Mouse (Mus musculus): ENCODE results near the gene Gjb6. TPM values are rescaled to one million over a fixed set of nuclear protein-coding genes. Genes with fewer than 3 reads are reported as not detected.

Gjb6 gene
- polyA plus RNA-seq, 1 experiment from 2014 or later: 19.5 TPM

DNA sequence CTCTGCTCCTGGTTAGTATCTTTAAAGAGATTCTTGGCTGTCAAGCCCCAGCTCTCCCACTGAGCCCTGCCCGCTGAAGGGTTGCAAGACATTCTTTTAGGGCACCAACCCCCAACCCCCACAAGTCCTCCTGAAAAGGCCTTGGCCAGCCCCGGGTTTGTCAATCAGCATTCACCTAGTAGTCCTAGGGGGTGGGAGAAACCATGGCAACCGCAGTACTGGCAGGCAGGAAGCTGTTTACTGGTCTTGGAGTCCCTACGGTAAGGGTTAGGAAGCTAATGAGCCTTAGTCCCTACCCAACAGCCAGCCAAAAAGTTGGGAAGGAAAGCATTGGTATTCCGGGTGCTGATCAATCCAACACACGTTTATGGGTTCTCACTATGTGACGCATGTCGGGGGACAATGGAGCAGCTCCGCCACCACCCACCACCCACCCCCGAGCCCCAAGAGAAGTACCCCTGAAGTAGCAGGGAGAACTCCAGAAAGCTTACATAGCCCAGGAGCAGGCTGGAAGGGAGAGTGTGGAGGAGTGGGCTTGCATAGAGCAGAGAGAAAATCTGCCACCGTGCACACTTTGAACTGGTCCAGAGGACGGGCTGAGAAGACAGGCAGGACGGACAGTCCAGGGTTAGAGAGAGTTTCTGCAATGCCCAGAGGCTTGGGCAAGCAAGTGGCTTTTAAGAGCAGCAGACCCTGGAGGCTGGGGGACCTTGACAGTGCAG lies 17.4 kb downstream of the Gjb6 start, which contains the start of gene Gm4491:
TSS of gene Gm4491 (minus strand) at position 61 of the 722 bp plus-strand sequence.
- no peaks in the 10 kb centered on the region for H3K9me3 ChIP-seq (ENCODE audit: control insufficient read depth, low read length)
- H3K27ac ChIP-seq (replicated peaks; ENCODE audit: low read depth, low read length): no peak within 1 kb of the TSS
- H3K27me3 ChIP-seq (replicated peaks; ENCODE audit: control insufficient read depth, insufficient read depth, low read length): no peaks in the 10 kb centered on the region
- DNase-seq (ENCODE audit: low spot score): no peak
- ATAC-seq (ENCODE audit: low read depth): no peak
- 25% methylated on average over 13 of the region's 13 CpGs for WGBS
- H3K4me3 ChIP-seq (ENCODE audit: low read depth, low read length): no peak within 1 kb of the TSS
- no peak within 1 kb of the TSS for H3K9ac ChIP-seq (ENCODE audit: low read depth, low read length)
- peaks cover 10% of the 10 kb centered on the region; the same call in 1 of the 2 replicates for H3K4me1 ChIP-seq (ENCODE audit: control insufficient read depth, insufficient read depth, low read length)
- no peak within 1 kb of the TSS for H3K4me2 ChIP-seq (ENCODE audit: low read depth, low read length)
- H3K36me3 ChIP-seq (ENCODE audit: control insufficient read depth, insufficient read depth, low read length): no peaks in the 10 kb centered on the region

DNA sequence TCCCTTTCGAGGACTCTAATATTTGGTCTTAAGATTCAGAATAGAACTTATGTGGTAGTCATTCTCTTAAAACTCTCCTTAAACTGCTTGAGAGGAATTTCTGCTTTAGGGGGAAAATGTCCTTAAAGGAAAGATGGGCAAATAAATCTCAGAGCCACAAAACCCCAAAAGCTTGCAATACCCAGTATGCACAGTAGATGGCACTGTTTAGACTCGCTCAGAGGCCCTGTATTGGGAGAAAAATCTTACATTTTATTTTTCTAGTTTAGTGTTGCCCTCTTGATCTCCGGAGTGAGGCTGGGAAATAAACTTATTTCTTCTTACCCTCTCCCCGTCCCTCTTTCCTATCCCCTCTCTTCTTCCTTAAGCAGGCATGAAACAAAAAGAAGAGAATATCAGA lies 24.2 kb downstream of the Gjb6 start:
- Histone ChIP-seq H3K4me3 (ENCODE audit: low read depth, low read length) (no peak overlapping the region), H3K4me1 (ENCODE audit: control insufficient read depth, insufficient read depth, low read length) (no peaks in the 10 kb centered on the region), H3K9ac (ENCODE audit: low read depth, low read length) (no peak overlapping the region), H3K9me3 (ENCODE audit: control insufficient read depth, low read length) (no peaks in the 10 kb centered on the region), H3K4me2 (ENCODE audit: low read depth, low read length) (no peak overlapping the region), H3K27me3 (replicated peaks; ENCODE audit: control insufficient read depth, insufficient read depth, low read length) (peaks cover 39% of the 10 kb centered on the region), H3K36me3 (ENCODE audit: control insufficient read depth, insufficient read depth, low read length) (no peaks in the 10 kb centered on the region), H3K27ac (replicated peaks; ENCODE audit: low read depth, low read length) (no peak overlapping the region)
- ATAC-seq (ENCODE audit: low read depth) (no peak), DNase-seq (ENCODE audit: low spot score) (peak; percentile 33)
- 8% methylated on average over 4 of the region's 4 CpGs for WGBS

DNA sequence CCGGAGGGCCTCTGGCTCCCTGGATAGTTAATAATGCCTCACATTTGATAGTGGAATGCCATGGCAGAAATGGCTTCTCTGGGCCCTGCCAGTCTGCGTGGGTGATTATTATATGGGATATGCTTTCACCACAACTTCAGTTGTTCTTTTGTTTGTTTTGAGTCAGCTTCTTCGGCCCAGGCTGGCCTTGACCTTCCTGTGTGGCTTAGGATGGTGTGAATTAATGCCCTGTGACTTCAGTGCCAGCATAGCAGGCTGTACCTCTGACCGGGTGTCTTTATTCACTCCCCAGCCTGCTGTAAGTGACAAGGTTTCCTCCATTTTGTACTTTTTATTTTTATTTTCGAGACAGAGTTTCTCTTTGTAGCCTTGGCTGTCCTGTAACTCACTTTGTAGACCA lies 25.5 kb downstream of the Gjb6 start:
- no peak overlapping the region for H3K9ac ChIP-seq (ENCODE audit: low read depth, low read length)
- no peaks in the 10 kb centered on the region for H3K9me3 ChIP-seq (ENCODE audit: control insufficient read depth, low read length)
- DNase-seq (ENCODE audit: low spot score) (no peak), ATAC-seq (ENCODE audit: low read depth) (no peak)
- peaks cover 52% of the 10 kb centered on the region for H3K27me3 ChIP-seq (replicated peaks; ENCODE audit: control insufficient read depth, insufficient read depth, low read length)
- no peaks in the 10 kb centered on the region for H3K4me1 ChIP-seq (ENCODE audit: control insufficient read depth, insufficient read depth, low read length)
- no peaks in the 10 kb centered on the region for H3K36me3 ChIP-seq (ENCODE audit: control insufficient read depth, insufficient read depth, low read length)
- H3K4me2 ChIP-seq (ENCODE audit: low read depth, low read length): no peak overlapping the region
- H3K4me3 ChIP-seq (ENCODE audit: low read depth, low read length): no peak overlapping the region
- H3K27ac ChIP-seq (replicated peaks; ENCODE audit: low read depth, low read length): no peak overlapping the region
- 66% methylated on average over 5 of the region's 5 CpGs for WGBS

DNA sequence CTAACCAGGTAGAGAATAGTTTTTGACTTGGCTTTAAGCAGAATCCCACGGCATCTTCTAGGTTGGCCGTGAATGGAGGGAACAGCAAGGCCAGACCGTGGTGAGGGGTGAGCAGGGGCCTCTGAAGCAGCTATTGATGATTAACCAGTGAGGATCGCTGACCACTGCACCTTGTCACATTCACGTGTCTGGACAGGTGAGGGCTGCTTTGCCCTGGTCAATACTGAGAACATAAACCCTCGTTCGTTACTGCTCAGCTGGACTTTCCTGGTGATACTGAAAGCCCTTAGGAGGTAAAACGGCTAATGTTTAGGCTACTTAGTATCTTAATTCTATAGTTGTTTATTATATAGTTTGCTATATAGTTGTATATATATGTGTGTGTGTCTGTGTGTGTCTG lies 26.3 kb downstream of the Gjb6 start:
- Histone ChIP-seq H3K27ac (replicated peaks; ENCODE audit: low read depth, low read length) (no peak overlapping the region), H3K9me3 (ENCODE audit: control insufficient read depth, low read length) (no peaks in the 10 kb centered on the region)

DNA sequence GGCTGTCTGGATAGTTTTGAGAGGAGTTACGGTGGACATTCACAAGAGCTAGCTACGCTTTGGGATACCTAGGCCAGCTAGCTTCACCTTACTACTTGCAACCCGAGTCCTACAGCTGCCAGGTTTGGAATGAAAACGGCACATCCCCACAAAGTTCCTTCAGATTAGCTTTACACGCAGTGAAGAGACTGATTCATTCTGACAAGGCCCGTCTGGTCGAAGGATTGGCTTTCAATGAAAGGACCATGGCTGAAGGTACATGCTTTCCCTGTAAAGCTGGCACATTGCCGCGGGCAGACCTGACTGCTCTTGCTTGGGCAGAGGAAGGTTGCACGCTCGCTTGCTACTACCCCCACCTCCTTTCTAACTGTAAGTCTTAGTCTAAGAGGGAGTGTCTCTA lies 27.7 kb downstream of the Gjb6 start:
- peaks cover 69% of the 10 kb centered on the region for H3K27me3 ChIP-seq (replicated peaks; ENCODE audit: control insufficient read depth, insufficient read depth, low read length)
- no peaks in the 10 kb centered on the region for H3K36me3 ChIP-seq (ENCODE audit: control insufficient read depth, insufficient read depth, low read length)
- no peak overlapping the region for H3K27ac ChIP-seq (replicated peaks; ENCODE audit: low read depth, low read length)
- H3K4me3 ChIP-seq (ENCODE audit: low read depth, low read length): 0 out of 2 replicates have a peak overlapping the region, but pooled peaks have one; percentile 66
- no peaks in the 10 kb centered on the region for H3K9me3 ChIP-seq (ENCODE audit: control insufficient read depth, low read length)
- ATAC-seq (ENCODE audit: low read depth): 0 out of 2 replicates have a peak, but pooled peaks have one; percentile 17
- H3K9ac ChIP-seq (ENCODE audit: low read depth, low read length): no peak overlapping the region
- 31% methylated on average over 11 of the region's 11 CpGs for WGBS
- H3K4me1 ChIP-seq (ENCODE audit: control insufficient read depth, insufficient read depth, low read length): no peaks in the 10 kb centered on the region
- peak; percentile 33 for DNase-seq (ENCODE audit: low spot score)
- peak overlapping the region; percentile 100; the same call in 1 of the 2 replicates for H3K4me2 ChIP-seq (ENCODE audit: low read depth, low read length)

More for the DNA sequence above, 26.3 kb downstream of the Gjb6 start:
- no peak overlapping the region for H3K4me3 ChIP-seq (ENCODE audit: low read depth, low read length)
- H3K9ac ChIP-seq (ENCODE audit: low read depth, low read length): no peak overlapping the region
- no peaks in the 10 kb centered on the region for H3K36me3 ChIP-seq (ENCODE audit: control insufficient read depth, insufficient read depth, low read length)
- peaks cover 60% of the 10 kb centered on the region for H3K27me3 ChIP-seq (replicated peaks; ENCODE audit: control insufficient read depth, insufficient read depth, low read length)
- no peaks in the 10 kb centered on the region for H3K4me1 ChIP-seq (ENCODE audit: control insufficient read depth, insufficient read depth, low read length)
- ATAC-seq (ENCODE audit: low read depth) (no peak), DNase-seq (ENCODE audit: low spot score) (no peak)
- WGBS: 81% methylated on average over 8 of the region's 8 CpGs
- H3K4me2 ChIP-seq (ENCODE audit: low read depth, low read length): no peak overlapping the region

DNA sequence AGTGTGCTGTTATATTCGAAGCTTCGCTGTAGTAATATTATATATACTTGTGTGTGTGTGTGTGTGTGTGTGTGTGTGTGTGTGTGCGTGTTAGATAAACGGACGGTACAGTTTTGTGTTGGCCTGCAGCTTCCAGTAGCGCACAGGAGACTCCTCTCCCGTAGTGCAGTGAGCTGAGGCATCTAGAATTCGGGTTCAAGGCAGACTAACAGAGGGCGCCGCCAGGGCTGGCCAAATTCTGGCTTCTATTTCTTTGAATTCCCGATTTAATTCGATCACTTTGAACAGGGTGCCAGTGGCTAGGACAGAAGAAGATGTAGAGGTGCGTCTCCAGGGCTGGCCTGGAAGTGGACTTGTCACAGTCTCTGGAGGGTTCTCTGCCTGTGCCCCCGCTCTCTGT lies 28.3 kb downstream of the Gjb6 start:
- ATAC-seq (ENCODE audit: low read depth) (no peak), DNase-seq (ENCODE audit: low spot score) (no peak)
- Histone ChIP-seq H3K4me3 (ENCODE audit: low read depth, low read length) (peak overlapping the region; percentile 66), H3K4me1 (ENCODE audit: control insufficient read depth, insufficient read depth, low read length) (no peaks in the 10 kb centered on the region), H3K27me3 (replicated peaks; ENCODE audit: control insufficient read depth, insufficient read depth, low read length) (peaks cover 69% of the 10 kb centered on the region), H3K9ac (ENCODE audit: low read depth, low read length) (no peak overlapping the region), H3K4me2 (ENCODE audit: low read depth, low read length) (peak overlapping the region; percentile 100), H3K36me3 (ENCODE audit: control insufficient read depth, insufficient read depth, low read length) (no peaks in the 10 kb centered on the region), H3K9me3 (ENCODE audit: control insufficient read depth, low read length) (no peaks in the 10 kb centered on the region), H3K27ac (replicated peaks; ENCODE audit: low read depth, low read length) (no peak overlapping the region)
- WGBS: 12% methylated on average over 14 of the region's 14 CpGs

DNA sequence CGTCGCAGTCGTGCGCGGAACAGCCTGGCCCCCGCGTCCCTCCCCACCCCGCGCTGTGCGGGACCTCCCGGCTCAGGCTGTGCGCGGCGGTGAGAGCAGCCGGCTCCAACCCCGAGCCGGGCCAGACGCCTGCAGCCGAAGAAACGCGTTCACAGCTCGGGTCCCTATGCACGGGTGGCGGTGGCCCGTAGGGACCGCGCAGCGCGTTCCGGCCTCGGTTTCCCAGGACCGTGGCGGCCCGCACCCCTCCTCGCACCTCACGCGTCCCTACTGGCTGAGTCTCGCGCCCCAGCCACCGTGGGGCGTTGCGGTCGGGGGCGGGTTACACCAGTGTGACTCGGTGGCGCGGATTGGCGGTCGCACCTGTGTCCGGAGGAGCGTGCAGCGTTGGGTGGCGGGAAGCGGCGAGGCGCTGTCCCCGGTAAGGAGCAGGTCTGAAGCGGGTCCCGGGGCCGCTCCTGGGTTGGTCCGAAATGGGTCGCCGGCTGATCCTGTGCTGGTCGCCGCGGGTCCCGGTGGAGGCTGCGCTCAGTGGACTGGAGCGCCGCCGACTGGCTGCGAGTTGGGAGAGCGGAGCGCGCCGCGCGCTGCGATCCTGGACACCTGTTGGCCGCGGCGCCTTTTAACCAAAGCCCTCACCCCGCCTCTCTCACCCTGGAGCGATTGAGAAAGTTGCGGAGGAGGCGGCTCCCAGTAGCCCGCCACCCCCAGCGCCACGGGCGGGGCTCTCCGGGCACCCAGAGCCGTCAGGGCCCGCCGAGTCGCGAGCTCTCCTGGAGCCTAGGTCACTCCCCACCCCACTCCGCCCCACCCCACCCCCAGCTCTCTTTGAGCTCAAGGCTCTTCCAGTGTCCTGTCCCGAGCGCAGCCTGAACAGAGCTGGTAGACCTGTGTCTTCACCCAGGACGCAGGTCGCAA lies 29.0 kb downstream of the Gjb6 start, which contains the start of gene Gjb2:
TSS of gene Gjb2 (minus strand) at position 597 of the 918 bp plus-strand sequence.
- H3K27me3 ChIP-seq (replicated peaks; ENCODE audit: control insufficient read depth, insufficient read depth, low read length): peaks cover 69% of the 10 kb centered on the region
- H3K4me3 ChIP-seq (ENCODE audit: low read depth, low read length): peak within 1 kb of the TSS; percentile 66
- peak within 1 kb of the TSS; percentile 100 for H3K4me2 ChIP-seq (ENCODE audit: low read depth, low read length)
- H3K9ac ChIP-seq (ENCODE audit: low read depth, low read length): peak within 1 kb of the TSS; percentile 60
- ATAC-seq (ENCODE audit: low read depth) (peak; percentile 64), DNase-seq (ENCODE audit: low spot score) (peak; percentile 54)
- H3K27ac ChIP-seq (replicated peaks; ENCODE audit: low read depth, low read length): no peak within 1 kb of the TSS
- peaks cover 3% of the 10 kb centered on the region; the same call in 1 of the 2 replicates for H3K4me1 ChIP-seq (ENCODE audit: control insufficient read depth, insufficient read depth, low read length)
- H3K9me3 ChIP-seq (ENCODE audit: control insufficient read depth, low read length): no peaks in the 10 kb centered on the region
- WGBS: under 1% methylated on average over 55 of the region's 101 CpGs
- no peaks in the 10 kb centered on the region for H3K36me3 ChIP-seq (ENCODE audit: control insufficient read depth, insufficient read depth, low read length)

DNA sequence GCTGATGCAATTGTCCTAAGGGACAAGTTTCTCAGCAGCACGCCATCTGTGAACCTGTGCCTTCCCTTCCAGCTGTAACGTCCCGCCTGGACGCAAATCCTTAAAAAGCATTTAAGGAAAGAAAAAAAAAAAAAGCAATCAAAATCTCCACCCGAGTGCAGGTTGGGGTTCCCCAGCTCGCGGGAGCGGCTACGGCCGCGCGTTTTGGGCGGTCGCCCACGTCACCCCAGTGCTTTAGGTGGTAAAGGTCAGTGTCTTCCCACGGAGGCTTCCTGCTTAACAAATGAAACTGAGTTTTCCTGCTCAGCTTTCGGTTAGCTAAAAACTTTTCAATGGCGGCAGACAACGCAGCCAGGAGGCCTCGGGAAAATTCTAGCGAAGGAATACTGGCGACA lies 29.7 kb downstream of the Gjb6 start:
- H3K4me3 ChIP-seq (ENCODE audit: low read depth, low read length): peak overlapping the region; percentile 66
- DNase-seq (ENCODE audit: low spot score): no peak
- no peak overlapping the region for H3K27ac ChIP-seq (replicated peaks; ENCODE audit: low read depth, low read length)

More for the DNA sequence above, 29.7 kb downstream of the Gjb6 start:
- Histone ChIP-seq H3K27me3 (replicated peaks; ENCODE audit: control insufficient read depth, insufficient read depth, low read length) (peaks cover 69% of the 10 kb centered on the region), H3K9me3 (ENCODE audit: control insufficient read depth, low read length) (no peaks in the 10 kb centered on the region), H3K9ac (ENCODE audit: low read depth, low read length) (peak overlapping the region; percentile 60), H3K4me2 (ENCODE audit: low read depth, low read length) (peak overlapping the region; percentile 100), H3K4me1 (ENCODE audit: control insufficient read depth, insufficient read depth, low read length) (peaks cover 3% of the 10 kb centered on the region; the same call in 1 of the 2 replicates), H3K36me3 (ENCODE audit: control insufficient read depth, insufficient read depth, low read length) (no peaks in the 10 kb centered on the region)
- no peak for ATAC-seq (ENCODE audit: low read depth)
- WGBS: 4% methylated on average over 22 of the region's 22 CpGs
